Mouse (Mus musculus): ENCODE results near the gene 1700113H08Rik. TPM values are rescaled to one million over a fixed set of nuclear protein-coding genes. Genes with fewer than 3 reads are reported as not detected.

1700113H08Rik gene
- total RNA-seq, 1 experiment from 2014 or later, result not detected

GRCm38 (mm10) chr10:87211046-87211445 lies 153.2 kb downstream of the 1700113H08Rik start:
- DNase-seq, result no peak

GRCm38 (mm10) chr10:87212854-87213253 lies 155.0 kb downstream of the 1700113H08Rik start:
- DNase-seq, result no peak

GRCm38 (mm10) chr10:87230071-87230910 lies 172.4 kb downstream of the 1700113H08Rik start:
- no peak for DNase-seq

GRCm38 (mm10) chr10:87239332-87240008 lies 181.6 kb downstream of the 1700113H08Rik start:
- DNase-seq, result no peak

- no peak for DNase-seq
Measured at GRCm38 (mm10) chr10:87271724-87272123, 213.9 kb downstream of the 1700113H08Rik start.

- no peak for DNase-seq
Measured at GRCm38 (mm10) chr10:87272133-87272622, 214.3 kb downstream of the 1700113H08Rik start.

GRCm38 (mm10) chr10:87275075-87275474 lies 217.2 kb downstream of the 1700113H08Rik start:
- no peak for DNase-seq

Other genes with a start within 250 kb of the 1700113H08Rik start
- 13.3 and 13.7 TPM in 2 replicates for gene Stab2, start 50.0 kb upstream of the 1700113H08Rik start, total RNA-seq (2021)

Measured in adrenal gland, postnatal 14 days (tissue).